Mouse (Mus musculus): ENCODE measurements at regions not wholly inside any gene's neighbourhood (a gene's known extent, or its start where the extent isn't known, plus 50 kb on each side); places are given as distances from the start of the nearest gene placed in this dataset.

DNA sequence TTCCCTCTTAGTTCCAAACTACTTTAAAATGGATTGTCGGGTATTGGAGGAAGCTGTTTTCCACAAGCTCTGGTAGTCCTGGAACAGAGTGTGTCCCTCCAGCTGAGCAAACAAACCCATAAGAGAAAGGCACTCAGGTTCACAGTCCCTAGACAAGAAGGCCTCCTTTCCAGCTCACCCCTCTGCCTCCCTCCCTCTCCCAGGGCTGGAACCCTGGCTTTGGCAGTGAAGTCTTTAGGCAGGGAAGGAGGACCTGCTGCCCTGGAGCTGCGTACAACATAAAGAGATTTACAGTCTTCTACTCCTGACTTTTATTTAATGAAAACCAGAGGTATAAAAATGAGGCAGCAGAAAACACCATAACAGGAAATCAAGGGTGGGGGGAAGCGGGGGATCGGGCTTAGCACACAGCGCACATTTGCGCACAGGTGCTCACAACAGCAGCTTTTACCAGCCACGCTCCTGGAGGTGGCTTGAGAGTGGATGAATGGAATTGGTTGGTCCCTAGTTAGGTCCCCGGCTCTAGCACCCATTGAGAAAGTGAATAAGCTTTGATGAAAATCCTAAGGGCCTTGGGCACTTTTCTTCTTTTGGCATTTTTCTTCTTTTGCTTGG is 143.0 kb upstream of the Gmds start:
- no peak overlapping the region for H3K9ac ChIP-seq
- no peak overlapping the region for H3K4me3 ChIP-seq
- no peak overlapping the region for H3K27ac ChIP-seq
- H3K4me1 ChIP-seq: no peaks in the 10 kb centered on the region
- 86% methylated on average over 8 of the region's 8 CpGs for WGBS
- ATAC-seq: no peak
- H3K9me3 ChIP-seq (replicated peaks): no peaks in the 10 kb centered on the region
- no peaks in the 10 kb centered on the region for H3K27me3 ChIP-seq
- H3K36me3 ChIP-seq (ENCODE audit: poor library complexity, severe bottlenecking): no peaks in the 10 kb centered on the region
- H3K4me2 ChIP-seq: no peak overlapping the region

DNA sequence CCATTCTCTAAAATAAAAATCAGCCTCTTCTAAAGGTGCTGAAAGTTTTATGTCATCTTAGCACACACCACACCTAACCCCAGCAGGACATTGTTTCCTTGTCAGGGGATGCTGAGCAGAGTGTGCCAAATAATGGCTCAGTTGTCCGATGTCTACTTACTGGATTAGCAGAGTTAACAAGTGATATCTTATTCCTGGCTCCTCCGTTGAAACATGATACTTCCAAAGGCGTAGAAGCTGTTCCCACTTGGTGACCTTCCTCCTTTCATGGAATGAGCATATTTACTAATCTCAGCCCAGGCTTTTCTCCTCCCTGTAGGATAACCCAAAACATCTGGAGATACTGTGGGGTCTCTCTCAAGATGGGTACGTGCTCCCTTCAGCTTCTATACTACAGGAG is 141.5 kb upstream of the Gmds start:
- Histone ChIP-seq H3K4me2 (no peak overlapping the region), H3K9me3 (replicated peaks) (no peaks in the 10 kb centered on the region), H3K27ac (no peak overlapping the region), H3K36me3 (ENCODE audit: poor library complexity, severe bottlenecking) (no peaks in the 10 kb centered on the region), H3K4me3 (no peak overlapping the region), H3K9ac (no peak overlapping the region), H3K27me3 (no peaks in the 10 kb centered on the region), H3K4me1 (no peaks in the 10 kb centered on the region)
- WGBS: 66% methylated on average over 4 of the region's 4 CpGs
- ATAC-seq: no peak

DNA sequence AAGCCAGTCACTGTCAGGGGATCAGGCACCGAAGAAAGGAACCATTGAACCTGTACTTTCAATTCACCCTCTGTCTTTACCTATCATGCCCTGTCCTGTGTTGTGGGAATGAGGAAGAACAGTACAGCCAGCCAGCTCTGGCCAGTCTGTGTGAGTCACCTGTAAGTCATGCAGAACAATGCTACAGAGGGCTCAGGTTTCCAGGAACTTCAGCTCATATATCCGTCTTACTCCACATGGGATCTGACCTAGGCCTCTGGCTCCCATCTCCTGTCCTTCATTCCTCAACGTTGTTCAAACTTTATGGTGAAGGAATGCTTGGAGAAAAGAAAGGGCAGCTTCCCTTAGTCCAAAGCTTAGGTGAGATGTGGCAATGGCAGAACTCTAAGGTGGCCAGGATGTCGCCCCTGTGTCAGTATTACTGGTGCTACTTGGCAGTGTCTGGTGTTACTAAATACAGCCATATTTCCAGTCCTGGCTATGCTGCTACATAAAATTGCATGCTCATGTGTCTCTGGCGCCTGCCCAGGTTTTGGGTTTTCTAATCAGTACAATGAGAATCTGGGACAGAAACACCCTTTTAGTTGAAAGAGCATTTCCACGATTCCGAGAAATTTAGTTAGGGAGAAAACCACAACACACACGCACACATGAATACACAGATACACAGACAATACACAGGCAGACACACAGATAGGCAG is 140.7 kb upstream of the Gmds start:
- ATAC-seq: no peak
- H3K27ac ChIP-seq: no peak overlapping the region
- no peaks in the 10 kb centered on the region for H3K4me1 ChIP-seq
- no peak overlapping the region for H3K4me3 ChIP-seq
- H3K27me3 ChIP-seq: no peaks in the 10 kb centered on the region
- H3K4me2 ChIP-seq: no peak overlapping the region
- 88% methylated on average over 8 of the region's 8 CpGs for WGBS
- no peaks in the 10 kb centered on the region for H3K36me3 ChIP-seq (ENCODE audit: poor library complexity, severe bottlenecking)
- H3K9me3 ChIP-seq (replicated peaks): no peaks in the 10 kb centered on the region
- H3K9ac ChIP-seq: no peak overlapping the region

DNA sequence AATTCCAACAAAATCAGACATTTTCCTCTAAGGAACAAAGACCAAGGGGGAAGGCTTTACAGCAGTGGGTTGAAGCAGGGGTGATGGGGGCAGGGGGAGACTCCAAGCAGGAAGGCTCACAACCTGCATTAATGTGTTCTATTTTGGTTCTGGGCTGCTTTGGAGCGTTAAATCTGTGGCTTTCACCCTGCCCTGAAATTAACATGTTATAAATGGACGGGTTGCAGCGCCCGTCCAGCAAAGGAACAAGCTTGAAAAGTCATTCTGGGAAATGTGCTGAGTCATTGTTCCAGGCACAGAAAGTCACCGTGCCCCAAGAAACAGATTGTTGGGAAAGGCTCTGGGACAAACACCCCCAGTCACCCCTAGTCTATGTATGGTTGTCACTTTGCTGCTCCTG is 127.2 kb upstream of the Gmds start:
- H3K9ac ChIP-seq: no peak overlapping the region
- no peak overlapping the region for H3K27ac ChIP-seq
- H3K36me3 ChIP-seq (ENCODE audit: poor library complexity, severe bottlenecking): no peaks in the 10 kb centered on the region
- H3K4me1 ChIP-seq: no peaks in the 10 kb centered on the region
- H3K4me2 ChIP-seq: no peak overlapping the region
- 28% methylated on average over 5 of the region's 5 CpGs for WGBS
- H3K27me3 ChIP-seq: no peaks in the 10 kb centered on the region
- H3K4me3 ChIP-seq: no peak overlapping the region
- no peak for ATAC-seq
- H3K9me3 ChIP-seq (replicated peaks): no peaks in the 10 kb centered on the region

DNA sequence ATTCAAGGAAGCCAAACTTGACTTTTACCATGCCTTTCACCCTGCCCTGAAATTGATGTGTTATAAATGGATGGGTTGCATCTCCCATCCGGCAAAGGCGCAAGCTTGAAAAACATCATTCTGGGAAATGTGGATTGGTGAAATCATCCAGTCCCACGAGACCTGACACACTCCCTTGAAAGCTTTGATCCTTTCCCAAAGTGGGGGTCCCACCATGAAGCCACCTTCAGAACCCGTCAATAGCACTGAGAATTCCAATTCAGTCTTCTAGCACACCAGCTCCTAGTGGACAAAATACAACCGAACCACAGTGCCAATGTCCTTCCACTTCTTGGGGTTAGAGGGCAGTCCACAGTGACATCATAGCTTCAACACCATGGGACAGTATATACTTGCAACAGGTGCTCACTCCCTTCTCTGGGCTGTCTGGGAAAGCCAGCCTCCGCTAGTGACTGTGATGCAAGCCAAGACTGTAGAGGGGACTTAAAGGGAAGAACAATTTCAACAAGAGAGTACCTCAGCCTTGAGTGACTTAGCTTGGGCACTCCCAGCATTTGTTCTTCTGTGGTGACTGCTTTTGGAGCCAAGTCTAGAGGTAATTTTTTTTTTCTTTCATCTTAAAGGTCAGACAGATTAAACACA is 126.6 kb upstream of the Gmds start:
- Histone ChIP-seq H3K27me3 (no peaks in the 10 kb centered on the region), H3K36me3 (ENCODE audit: poor library complexity, severe bottlenecking) (no peaks in the 10 kb centered on the region), H3K9me3 (replicated peaks) (no peaks in the 10 kb centered on the region), H3K27ac (no peak overlapping the region), H3K4me2 (no peak overlapping the region), H3K9ac (no peak overlapping the region), H3K4me3 (no peak overlapping the region), H3K4me1 (no peaks in the 10 kb centered on the region)
- 92% methylated on average over 6 of the region's 6 CpGs for WGBS
- no peak for ATAC-seq

DNA sequence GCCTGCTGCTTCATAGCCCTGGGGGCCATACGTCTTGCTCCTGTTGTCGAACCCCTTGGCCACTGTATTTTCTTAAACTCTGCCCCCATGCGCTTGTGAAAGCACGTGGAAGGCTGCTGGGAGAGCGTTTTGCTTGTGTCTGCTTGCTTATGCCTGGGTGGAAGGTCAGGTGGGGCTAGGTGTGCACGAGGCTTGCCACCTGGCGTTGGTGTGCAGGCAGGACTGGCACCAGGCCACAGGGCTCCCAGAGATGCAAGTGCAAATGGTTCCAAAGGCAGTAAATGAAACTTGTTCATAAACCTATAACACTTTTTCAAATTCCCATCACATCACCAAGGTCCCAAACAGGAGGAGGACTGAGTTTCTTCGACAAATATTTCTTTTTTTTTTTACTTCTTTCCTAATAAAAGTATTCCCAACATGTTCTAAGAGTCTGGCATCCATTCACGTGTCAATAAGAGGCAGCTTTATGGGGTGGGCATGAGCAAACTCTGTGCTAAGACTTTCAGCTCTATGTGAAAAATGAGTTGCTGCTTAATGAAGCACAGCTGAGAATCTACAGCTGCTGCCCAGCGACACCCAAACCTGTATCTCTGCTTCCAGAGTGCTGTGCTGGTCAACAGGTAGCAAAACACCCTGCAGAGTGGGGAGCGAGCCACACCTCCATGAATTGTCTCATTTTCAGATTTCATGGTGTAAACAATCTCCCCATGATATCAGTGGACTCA is 116.0 kb upstream of the Gmds start:
- 87% methylated on average over 11 of the region's 11 CpGs for WGBS
- H3K4me2 ChIP-seq: no peak overlapping the region
- no peaks in the 10 kb centered on the region for H3K4me1 ChIP-seq
- no peaks in the 10 kb centered on the region for H3K27me3 ChIP-seq
- no peaks in the 10 kb centered on the region for H3K9me3 ChIP-seq (replicated peaks)
- ATAC-seq: no peak
- no peaks in the 10 kb centered on the region for H3K36me3 ChIP-seq (ENCODE audit: poor library complexity, severe bottlenecking)
- H3K27ac ChIP-seq: no peak overlapping the region
- no peak overlapping the region for H3K9ac ChIP-seq
- no peak overlapping the region for H3K4me3 ChIP-seq

DNA sequence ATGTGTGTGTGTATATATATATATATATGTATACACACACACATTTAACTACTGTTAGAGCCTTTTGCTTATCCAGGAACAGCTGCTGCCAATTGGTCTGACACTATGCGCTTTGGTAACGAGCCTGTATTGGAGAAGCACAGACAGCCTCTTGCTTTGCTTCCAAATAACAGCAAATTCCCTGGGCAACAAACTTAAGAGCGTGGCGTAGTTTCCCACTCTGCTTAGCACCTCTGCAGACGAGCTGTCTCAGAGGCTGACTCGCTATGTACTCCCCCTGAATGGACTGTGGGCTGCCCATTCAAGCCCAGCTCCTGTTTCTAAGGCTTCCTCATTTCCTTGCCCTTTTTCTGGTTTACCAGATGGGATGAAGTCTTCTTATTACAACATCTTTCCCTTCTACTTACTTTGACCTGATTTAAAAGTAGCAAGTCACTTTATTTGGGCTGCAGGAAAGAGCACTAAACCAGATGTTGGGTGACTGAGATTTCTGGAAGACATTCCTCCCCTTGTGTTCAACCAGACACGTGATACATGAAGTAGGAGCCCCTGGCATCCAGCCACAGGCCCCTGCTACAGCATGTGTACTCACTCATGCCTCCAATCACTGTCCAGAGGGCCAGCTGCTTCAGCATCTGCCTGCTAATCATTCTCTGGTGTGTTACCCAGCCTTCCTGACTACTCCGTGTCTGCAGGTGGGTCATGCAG is 111.3 kb upstream of the Gmds start:
- Histone ChIP-seq H3K36me3 (ENCODE audit: poor library complexity, severe bottlenecking) (no peaks in the 10 kb centered on the region), H3K4me2 (no peak overlapping the region), H3K4me1 (no peaks in the 10 kb centered on the region), H3K9me3 (replicated peaks) (no peaks in the 10 kb centered on the region), H3K27me3 (no peaks in the 10 kb centered on the region), H3K9ac (no peak overlapping the region), H3K4me3 (no peak overlapping the region), H3K27ac (no peak overlapping the region)
- ATAC-seq: peak; percentile 30; the same call in 1 of the 2 replicates
- WGBS: 71% methylated on average over 8 of the region's 8 CpGs

DNA sequence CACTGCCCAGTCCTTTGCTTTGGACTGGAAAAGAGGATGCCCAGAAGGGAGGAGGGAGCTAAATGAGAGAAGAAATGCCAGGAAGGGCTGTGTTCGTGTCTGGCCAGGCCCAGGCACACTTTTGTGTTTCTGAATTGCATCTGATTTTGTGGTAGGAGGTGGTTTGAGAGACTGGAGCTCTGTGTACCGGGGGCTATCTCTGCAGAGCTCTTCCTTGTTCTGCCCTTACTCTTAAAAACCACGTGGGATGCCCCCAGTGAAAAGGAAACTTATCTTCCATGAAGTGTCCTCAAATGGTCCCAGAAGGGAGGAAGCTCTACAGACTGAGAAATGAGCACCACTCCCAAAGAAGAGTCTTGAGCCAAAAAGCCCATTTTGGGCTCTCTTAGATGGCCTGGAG is 106.0 kb upstream of the Gmds start:
- Histone ChIP-seq H3K27me3 (no peaks in the 10 kb centered on the region), H3K27ac (no peak overlapping the region), H3K36me3 (ENCODE audit: poor library complexity, severe bottlenecking) (no peaks in the 10 kb centered on the region), H3K4me1 (no peaks in the 10 kb centered on the region), H3K9ac (no peak overlapping the region), H3K4me2 (no peak overlapping the region), H3K9me3 (replicated peaks) (no peaks in the 10 kb centered on the region), H3K4me3 (no peak overlapping the region)
- 79% methylated on average over 3 of the region's 3 CpGs for WGBS
- no peak for ATAC-seq

DNA sequence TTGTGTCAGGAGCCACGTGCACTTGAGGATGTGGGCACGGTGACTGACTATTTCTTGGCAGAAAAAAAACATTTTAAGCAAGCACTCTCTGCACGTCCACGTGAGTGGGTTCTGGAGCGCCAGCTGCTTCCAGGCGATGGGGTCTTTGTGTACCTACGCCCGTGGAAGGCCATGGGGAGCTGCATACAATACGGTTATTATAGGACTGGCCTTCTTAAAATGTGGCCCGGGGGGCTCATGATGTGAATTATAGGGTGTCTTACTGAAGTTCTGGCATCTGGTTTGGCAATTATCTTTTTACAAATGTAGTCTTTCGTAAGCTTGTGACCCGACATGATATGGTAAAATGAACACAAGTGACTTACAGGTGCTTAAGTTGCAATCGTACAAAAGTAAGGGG is 103.5 kb upstream of the Gmds start:
- H3K4me1 ChIP-seq: no peaks in the 10 kb centered on the region
- H3K36me3 ChIP-seq (ENCODE audit: poor library complexity, severe bottlenecking): no peaks in the 10 kb centered on the region
- H3K9me3 ChIP-seq (replicated peaks): no peaks in the 10 kb centered on the region
- no peak for ATAC-seq
- no peak overlapping the region for H3K4me2 ChIP-seq
- no peak overlapping the region for H3K4me3 ChIP-seq
- WGBS: 82% methylated on average over 13 of the region's 13 CpGs
- H3K27me3 ChIP-seq: no peaks in the 10 kb centered on the region
- H3K9ac ChIP-seq: no peak overlapping the region
- no peak overlapping the region for H3K27ac ChIP-seq

DNA sequence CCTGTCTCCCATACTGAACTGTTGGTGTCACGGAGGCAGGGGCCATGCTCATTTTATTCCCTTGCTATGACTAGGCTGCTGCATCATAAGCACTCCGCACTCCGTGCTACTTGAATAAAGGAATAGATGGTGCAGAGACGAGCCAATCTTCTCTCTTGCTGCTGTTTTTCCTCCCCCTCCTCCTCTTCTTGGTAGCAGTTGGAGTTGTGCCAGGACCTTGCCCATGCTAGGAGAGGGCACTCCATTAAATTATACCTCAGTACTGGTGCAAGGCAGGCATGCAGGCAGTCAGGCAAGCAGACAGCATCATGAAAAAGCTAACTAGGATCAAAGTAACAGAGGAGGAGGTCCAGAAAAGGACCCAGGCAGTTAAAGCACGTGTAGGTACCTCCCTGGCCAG is 96.6 kb upstream of the Gmds start:
- Histone ChIP-seq H3K9me3 (replicated peaks) (no peaks in the 10 kb centered on the region), H3K4me3 (no peak overlapping the region), H3K36me3 (ENCODE audit: poor library complexity, severe bottlenecking) (no peaks in the 10 kb centered on the region), H3K9ac (no peak overlapping the region), H3K4me1 (no peaks in the 10 kb centered on the region), H3K4me2 (no peak overlapping the region), H3K27me3 (no peaks in the 10 kb centered on the region), H3K27ac (no peak overlapping the region)
- 61% methylated on average over 5 of the region's 5 CpGs for WGBS
- ATAC-seq: 0 out of 2 replicates have a peak, but pooled peaks have one; percentile 36

DNA sequence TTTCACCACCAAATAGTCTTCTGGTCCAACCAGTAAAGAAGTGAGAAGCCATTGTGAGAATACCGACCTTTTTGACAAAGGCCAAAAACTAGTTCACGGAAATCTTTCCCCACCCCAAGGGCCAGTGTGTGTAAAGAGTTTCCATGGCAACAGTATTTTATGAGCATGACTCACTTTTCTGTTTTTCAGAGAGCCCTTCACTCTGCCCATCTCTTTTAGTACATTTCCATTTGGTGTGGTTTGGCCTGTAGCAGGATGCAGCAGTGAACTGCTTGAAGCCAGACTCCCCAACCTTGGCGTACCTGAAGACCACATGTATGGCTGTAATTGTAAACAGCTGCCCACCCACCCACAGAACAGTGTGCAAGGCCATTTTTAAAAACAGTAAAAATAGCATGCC is 89.9 kb upstream of the Gmds start:
- H3K9me3 ChIP-seq (replicated peaks): no peaks in the 10 kb centered on the region
- no peak overlapping the region for H3K4me2 ChIP-seq
- no peaks in the 10 kb centered on the region for H3K4me1 ChIP-seq
- WGBS: 73% methylated on average over 3 of the region's 3 CpGs
- no peaks in the 10 kb centered on the region for H3K36me3 ChIP-seq (ENCODE audit: poor library complexity, severe bottlenecking)
- H3K9ac ChIP-seq: no peak overlapping the region
- H3K27me3 ChIP-seq: no peaks in the 10 kb centered on the region
- H3K4me3 ChIP-seq: no peak overlapping the region
- no peak for ATAC-seq
- H3K27ac ChIP-seq: no peak overlapping the region

DNA sequence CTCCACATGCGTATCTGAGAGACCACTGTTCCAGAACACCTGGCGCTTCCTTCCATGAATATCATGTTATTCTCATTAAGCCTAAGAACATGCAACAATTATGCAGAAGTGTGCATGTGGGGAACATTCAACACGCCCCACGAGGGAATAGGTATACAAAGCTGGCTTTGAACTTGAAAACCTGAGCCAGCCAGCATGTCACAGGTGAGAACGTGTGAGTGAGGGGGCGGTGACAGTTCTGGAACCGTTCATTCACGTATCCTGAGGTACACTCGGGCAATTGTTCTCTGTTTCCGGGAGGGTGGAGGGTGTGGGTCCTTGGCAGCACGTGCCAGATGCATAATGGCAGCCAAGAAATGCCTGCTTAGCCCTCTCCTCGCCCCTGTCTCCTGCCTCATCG is 88.4 kb upstream of the Gmds start:
- 82% methylated on average over 13 of the region's 13 CpGs for WGBS
- H3K27ac ChIP-seq: no peak overlapping the region

More for the DNA sequence above, 88.4 kb upstream of the Gmds start:
- no peaks in the 10 kb centered on the region for H3K4me1 ChIP-seq
- H3K9ac ChIP-seq: no peak overlapping the region
- no peak overlapping the region for H3K4me3 ChIP-seq
- H3K9me3 ChIP-seq (replicated peaks): no peaks in the 10 kb centered on the region
- no peak for ATAC-seq
- no peaks in the 10 kb centered on the region for H3K27me3 ChIP-seq
- no peak overlapping the region for H3K4me2 ChIP-seq
- no peaks in the 10 kb centered on the region for H3K36me3 ChIP-seq (ENCODE audit: poor library complexity, severe bottlenecking)
